Mouse (Mus musculus) cortical plate, adult 2 months (tissue): Measurements from ENCODE around the gene Romo1.
"Not testable (repeated sequence)": the region's sequence is repeated elsewhere in the genome, so short reads cannot be mapped to it uniquely, and the experiment has no call there.

ENCODE experiments used
- CTCF ChIP-seq: fragments of 200-500 bp; IDR thresholded peaks from 2 replicates; pipeline ENCODE4 v1.5.1; 2011; ENCODE audit warnings: mild to moderate bottlenecking, control low read depth, low read length; ENCODE audit not compliant: insufficient read depth; ENCODE audit errors: extremely low read depth
- POLR2A ChIP-seq: fragments of 200-500 bp; IDR thresholded peaks from 2 replicates; pipeline ENCODE4 v1.6.1; 2011; ENCODE audit warnings: mild to moderate bottlenecking, low read length, control low read depth; ENCODE audit not compliant: insufficient read depth; ENCODE audit errors: extremely low read depth

DNA sequence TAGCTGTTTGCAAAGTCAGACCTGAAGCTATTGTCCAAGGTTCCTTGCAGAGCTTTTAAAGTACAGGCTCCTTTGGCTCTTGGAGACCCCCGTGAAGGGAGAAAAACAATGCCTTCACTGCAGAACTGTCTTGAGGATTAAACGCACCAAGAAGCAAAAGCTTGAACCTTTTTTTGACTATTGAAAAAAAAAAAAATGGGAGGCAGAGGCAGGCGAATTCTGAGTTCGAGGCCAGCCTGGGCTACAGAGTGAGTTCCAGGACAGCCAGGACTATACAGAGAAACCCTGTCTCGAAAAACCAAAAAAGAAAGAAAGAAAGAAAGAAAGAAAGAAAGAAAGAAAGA, 31.8 kb upstream of the Romo1 start:
- not testable (repeated sequence) for TF ChIP-seq POLR2A, CTCF
